Mouse (Mus musculus) heart, embryonic 13.5 days (tissue): ENCODE measurements at regions not wholly inside any gene's neighbourhood (a gene's known extent, or its start where the extent isn't known, plus 50 kb on each side); places are given as distances from the start of the nearest gene placed in this dataset.
A peak's percentile ranks its signal among the peaks of the same experiment; 100 is the strongest.

Experiments
- ATAC-seq: fragments of 200-750 bp; cut with Nextera tagmentation; 2 replicates; pipeline ENCODE4 v1.8.0; 2017; ENCODE audit warnings: moderate TSS enrichment; ENCODE audit not compliant: insufficient number of reproducible peaks, low FRiP score, low TSS enrichment; ENCODE audit errors: extremely low read depth
- H3K27ac ChIP-seq: fragments of 300-500 bp; sonication (generic); replicated peaks from 2 replicates; pipeline ENCODE4 v1.5.1; 2015; ENCODE audit warnings: moderate library complexity, mild to moderate bottlenecking, inconsistent platforms
- H3K27me3 ChIP-seq: fragments of 300-500 bp; sonication (generic); replicated peaks from 2 replicates; pipeline ENCODE4 v1.6.1; 2015; ENCODE audit warnings: mild to moderate bottlenecking, inconsistent platforms
- H3K36me3 ChIP-seq: fragments of 300-500 bp; sonication (generic); 2 replicates; pipeline ENCODE4 v1.6.1; 2015; ENCODE audit warnings: mild to moderate bottlenecking, inconsistent platforms
- H3K4me1 ChIP-seq: fragments of 300-500 bp; sonication (generic); 2 replicates; pipeline ENCODE4 v1.6.1; 2015; ENCODE audit warnings: inconsistent platforms
- H3K4me2 ChIP-seq: fragments of 300-500 bp; sonication (generic); 2 replicates; pipeline ENCODE4 v1.6.1; 2015; ENCODE audit warnings: inconsistent platforms, mild to moderate bottlenecking, moderate library complexity
- H3K4me3 ChIP-seq: fragments of 300-500 bp; sonication (generic); 2 replicates; pipeline ENCODE4 v1.5.1; 2015; ENCODE audit warnings: moderate library complexity, mild to moderate bottlenecking, inconsistent platforms
- H3K9ac ChIP-seq: fragments of 300-500 bp; sonication (generic); 2 replicates; pipeline ENCODE4 v1.6.1; 2015; ENCODE audit warnings: inconsistent platforms, mild to moderate bottlenecking, moderate library complexity
- H3K9me3 ChIP-seq: fragments of 300-500 bp; sonication (generic); 2 replicates; pipeline ENCODE4 v1.6.1; 2016; ENCODE audit warnings: inconsistent platforms
- WGBS: fragments of 180-500 bp; shearing (Covaris S2); methylation state at CpG from one replicate; pipeline ENCODE4 v1.1.7; 2015; ENCODE audit warnings: mixed read lengths; 5-methylcytosine and 5-hydroxymethylcytosine counted together

- 75% methylated on average over 5 of the region's 5 CpGs for WGBS
- H3K27me3 ChIP-seq = no peaks in the 10 kb centered on the region
- ATAC-seq = no peak
Measured at GRCm38 (mm10) chr15:25102727-25103126, 310.8 kb downstream of the Basp1 start.

GRCm38 (mm10) chr15:25093758-25094157, 319.8 kb downstream of the Basp1 start:
- 36% methylated on average over 6 of the region's 6 CpGs for WGBS
- Histone ChIP-seq H3K36me3 (no peaks in the 10 kb centered on the region), H3K27ac (no peak overlapping the region), H3K9me3 (no peaks in the 10 kb centered on the region), H3K4me3 (no peak overlapping the region), H3K9ac (no peak overlapping the region), H3K4me1 (no peaks in the 10 kb centered on the region), H3K4me2 (no peak overlapping the region), H3K27me3 (no peaks in the 10 kb centered on the region)
- ATAC-seq = no peak

More at GRCm38 (mm10) chr15:25102727-25103126, 310.8 kb downstream of the Basp1 start:
- Histone ChIP-seq H3K4me1 (no peaks in the 10 kb centered on the region), H3K4me2 (no peak overlapping the region), H3K4me3 (no peak overlapping the region), H3K9me3 (no peaks in the 10 kb centered on the region), H3K36me3 (no peaks in the 10 kb centered on the region), H3K9ac (no peak overlapping the region), H3K27ac (no peak overlapping the region)

DNA sequence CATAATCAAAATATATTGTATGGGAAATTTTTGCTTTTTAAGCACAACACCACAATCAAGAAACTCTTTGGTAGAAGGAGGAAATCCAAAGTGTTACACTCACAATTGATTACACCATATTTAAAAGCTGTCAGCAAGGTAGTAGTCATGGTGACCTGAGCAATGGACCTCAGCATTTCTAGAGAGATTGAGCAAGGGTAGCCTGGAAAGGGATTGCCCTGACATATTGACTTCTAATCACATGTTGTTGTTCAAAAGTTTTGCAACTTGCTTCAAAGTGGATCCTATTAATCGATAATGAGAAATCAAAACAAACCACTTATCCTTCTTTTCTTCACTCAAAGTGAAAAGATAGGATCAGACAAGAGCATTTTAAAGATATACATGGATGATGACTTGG, 343.9 kb downstream of the Basp1 start:
- Histone ChIP-seq H3K9me3 (no peaks in the 10 kb centered on the region), H3K4me3 (no peak overlapping the region), H3K27me3 (no peaks in the 10 kb centered on the region), H3K36me3 (no peaks in the 10 kb centered on the region), H3K4me2 (no peak overlapping the region), H3K4me1 (no peaks in the 10 kb centered on the region), H3K9ac (no peak overlapping the region), H3K27ac (no peak overlapping the region)
- 82% methylated on average over 1 of the region's 1 CpGs for WGBS
- no peak for ATAC-seq

- no peak overlapping the region for H3K9ac ChIP-seq
- no peaks in the 10 kb centered on the region for H3K9me3 ChIP-seq
- H3K4me2 ChIP-seq = no peak overlapping the region
- no peak overlapping the region for H3K27ac ChIP-seq
- no peaks in the 10 kb centered on the region for H3K27me3 ChIP-seq
- H3K36me3 ChIP-seq = no peaks in the 10 kb centered on the region
- H3K4me1 ChIP-seq = no peaks in the 10 kb centered on the region
- no peak for ATAC-seq
- H3K4me3 ChIP-seq = no peak overlapping the region
Measured at GRCm38 (mm10) chr15:25059347-25059746, 354.2 kb downstream of the Basp1 start.

DNA sequence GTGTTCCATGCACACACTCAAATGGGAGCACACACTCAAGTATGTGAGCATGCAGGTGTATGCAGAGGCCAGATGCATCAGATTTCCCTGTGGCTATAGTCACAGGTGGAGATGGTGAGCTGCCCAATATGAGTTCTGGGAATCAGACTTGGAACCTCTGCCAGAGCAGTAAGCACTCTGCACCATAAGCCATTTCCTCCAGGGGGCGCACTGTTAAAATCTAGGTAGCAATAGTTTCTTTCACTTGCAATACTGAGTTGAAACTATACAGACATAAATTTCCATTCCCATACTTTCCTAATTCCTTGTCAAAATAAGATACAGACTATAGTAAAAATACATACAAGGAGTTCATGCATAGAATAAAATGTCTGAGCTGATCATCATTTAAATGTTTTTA, 365.7 kb downstream of the Basp1 start:
- WGBS = 30% methylated on average over 1 of the region's 1 CpGs
- H3K9ac ChIP-seq = no peak overlapping the region
- no peaks in the 10 kb centered on the region for H3K27me3 ChIP-seq
- no peak for ATAC-seq
- no peak overlapping the region for H3K27ac ChIP-seq
- no peak overlapping the region for H3K4me3 ChIP-seq
- no peaks in the 10 kb centered on the region for H3K36me3 ChIP-seq
- no peak overlapping the region for H3K4me2 ChIP-seq
- H3K9me3 ChIP-seq = peaks cover 8% of the 10 kb centered on the region
- no peaks in the 10 kb centered on the region for H3K4me1 ChIP-seq

DNA sequence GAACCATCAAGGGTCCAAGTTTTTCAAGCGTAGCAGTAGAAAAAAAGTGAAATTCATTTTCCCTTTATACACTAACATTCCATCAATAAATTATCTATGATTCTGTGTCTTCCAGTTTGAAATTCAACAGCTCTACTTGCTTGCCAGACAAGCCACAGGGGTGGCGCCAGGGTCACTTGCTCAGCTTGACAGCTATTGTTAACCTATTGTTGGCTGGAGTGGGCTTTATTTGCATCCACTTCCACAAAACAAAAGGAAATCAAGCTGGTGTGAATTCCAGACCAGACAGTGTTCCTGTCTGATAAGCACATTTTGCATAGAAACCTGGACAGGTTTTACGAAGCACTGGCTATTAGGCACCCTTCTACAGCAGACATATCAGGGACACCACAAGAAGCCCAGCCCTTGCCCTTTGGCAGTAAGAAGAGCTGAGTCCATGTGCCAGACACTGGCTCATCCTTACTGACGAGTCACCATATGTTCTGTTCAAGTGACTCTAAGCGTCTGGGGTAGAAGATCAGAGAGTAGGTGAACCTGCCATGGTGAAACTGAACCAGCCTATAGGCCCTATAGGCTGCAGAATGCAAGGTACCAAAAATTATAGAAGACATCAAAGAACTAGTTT, 366.9 kb downstream of the Basp1 start:
- 59% methylated on average over 5 of the region's 5 CpGs for WGBS
- no peaks in the 10 kb centered on the region for H3K4me1 ChIP-seq
- H3K36me3 ChIP-seq = no peaks in the 10 kb centered on the region

DNA sequence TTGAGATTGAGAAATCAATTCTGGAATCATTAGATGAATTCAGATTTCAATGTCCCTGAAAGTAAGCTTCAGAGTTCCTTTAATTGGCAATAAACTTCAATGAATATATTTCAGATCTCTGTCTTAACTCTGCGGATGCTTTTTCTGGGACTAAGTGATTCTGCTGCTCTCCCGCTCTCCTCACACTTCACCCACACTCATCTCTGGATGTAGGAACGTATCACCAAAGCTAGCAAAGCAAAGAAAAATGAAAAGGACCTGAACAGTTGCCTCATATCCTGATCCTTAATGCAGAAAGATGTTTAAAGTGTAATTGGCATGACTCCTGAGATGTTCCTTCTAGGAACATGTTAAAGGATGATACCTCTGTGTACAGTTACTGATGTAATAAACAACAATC, 377.3 kb downstream of the Basp1 start:
- H3K27me3 ChIP-seq = no peaks in the 10 kb centered on the region
- no peaks in the 10 kb centered on the region for H3K36me3 ChIP-seq
- no peak for ATAC-seq
- H3K4me1 ChIP-seq = no peaks in the 10 kb centered on the region
- H3K9me3 ChIP-seq = no peaks in the 10 kb centered on the region
- 80% methylated on average over 3 of the region's 3 CpGs for WGBS
- H3K27ac ChIP-seq = no peak overlapping the region
- no peak overlapping the region for H3K4me3 ChIP-seq
- H3K9ac ChIP-seq = no peak overlapping the region
- no peak overlapping the region for H3K4me2 ChIP-seq

More for the DNA sequence above, 366.9 kb downstream of the Basp1 start:
- no peak for ATAC-seq
- H3K9me3 ChIP-seq = peaks cover 8% of the 10 kb centered on the region
- H3K4me2 ChIP-seq = no peak overlapping the region
- no peak overlapping the region for H3K9ac ChIP-seq
- H3K4me3 ChIP-seq = no peak overlapping the region
- H3K27ac ChIP-seq = no peak overlapping the region
- H3K27me3 ChIP-seq = no peaks in the 10 kb centered on the region

- no peak overlapping the region for H3K4me2 ChIP-seq
- no peak for ATAC-seq
- WGBS = 81% methylated on average over 8 of the region's 8 CpGs
Measured at GRCm38 (mm10) chr15:25027865-25028264, 385.7 kb downstream of the Basp1 start.

DNA sequence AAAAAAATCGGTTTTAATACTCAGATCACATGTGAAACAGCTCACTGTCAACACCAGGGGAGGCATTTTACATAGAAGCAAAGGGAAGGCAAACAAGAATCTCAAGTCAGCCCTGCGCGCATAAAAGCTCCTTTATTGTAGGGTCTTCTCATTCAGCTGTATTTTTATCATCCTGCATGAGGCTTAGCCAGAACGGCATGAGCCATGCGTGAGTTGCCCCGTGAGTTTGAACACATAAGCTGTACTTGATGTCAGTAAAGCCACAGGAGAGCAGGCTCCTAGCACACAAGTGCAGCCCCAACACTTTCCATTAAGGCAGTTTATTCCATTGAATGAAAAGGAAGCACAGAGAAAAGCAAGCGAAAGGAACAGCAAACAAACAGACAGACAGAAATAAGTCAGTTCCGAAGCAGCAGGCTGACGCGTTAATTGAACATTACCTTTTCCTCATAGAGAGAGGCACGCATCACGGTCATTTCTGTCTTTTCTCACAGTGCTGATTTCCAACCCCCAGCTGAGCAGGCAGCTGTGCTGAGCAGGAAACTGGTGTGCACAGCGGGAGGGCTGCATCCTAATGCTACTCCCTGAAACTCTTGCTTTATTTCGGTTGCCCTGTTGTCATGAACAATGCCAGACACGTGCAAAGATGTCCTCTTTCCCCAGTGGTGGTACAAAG, 386.6 kb downstream of the Basp1 start:
- Histone ChIP-seq H3K36me3 (no peaks in the 10 kb centered on the region), H3K9me3 (peaks cover 2% of the 10 kb centered on the region; the same call in 1 of the 2 replicates), H3K4me2 (peak overlapping the region; percentile 64), H3K4me1 (0 out of 2 replicates have a peak, but pooled peaks cover 3% of the 10 kb centered on the region), H3K27me3 (no peaks in the 10 kb centered on the region), H3K9ac (peak overlapping the region; percentile 25), H3K27ac (no peak overlapping the region), H3K4me3 (peak overlapping the region; percentile 36)
- WGBS = 8% methylated on average over 15 of the region's 15 CpGs
- ATAC-seq = no peak

More at GRCm38 (mm10) chr15:25027865-25028264, 385.7 kb downstream of the Basp1 start:
- Histone ChIP-seq H3K4me3 (no peak overlapping the region), H3K36me3 (no peaks in the 10 kb centered on the region), H3K27me3 (no peaks in the 10 kb centered on the region), H3K9ac (no peak overlapping the region), H3K27ac (no peak overlapping the region), H3K4me1 (0 out of 2 replicates have a peak, but pooled peaks cover 3% of the 10 kb centered on the region), H3K9me3 (peaks cover 2% of the 10 kb centered on the region; the same call in 1 of the 2 replicates)

DNA sequence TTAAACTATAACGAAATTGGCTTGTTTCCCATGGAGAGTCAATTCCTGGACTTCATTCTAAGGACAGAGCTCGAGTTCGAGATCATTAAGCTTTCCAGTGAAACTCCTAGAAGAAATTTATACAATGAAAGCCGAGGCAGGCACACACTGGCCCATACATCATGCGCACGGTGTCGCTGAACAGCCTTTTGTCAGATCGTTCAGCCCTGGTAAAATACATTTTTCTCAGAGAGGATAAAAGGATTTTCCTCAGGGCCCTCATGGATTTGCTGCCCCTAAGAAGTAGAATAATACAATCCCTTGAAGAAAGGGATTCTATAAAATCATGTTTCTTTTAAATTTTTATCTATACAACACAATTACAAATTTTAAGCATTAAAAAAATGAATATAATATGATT, 387.2 kb downstream of the Basp1 start:
- H3K36me3 ChIP-seq = no peaks in the 10 kb centered on the region
- 0 out of 2 replicates have a peak, but pooled peaks cover 3% of the 10 kb centered on the region for H3K4me1 ChIP-seq
- no peak overlapping the region for H3K4me3 ChIP-seq
- H3K27me3 ChIP-seq = no peaks in the 10 kb centered on the region
- no peak overlapping the region for H3K27ac ChIP-seq
- H3K4me2 ChIP-seq = no peak overlapping the region; the same call in 1 of the 2 replicates
- H3K9me3 ChIP-seq = peaks cover 2% of the 10 kb centered on the region; the same call in 1 of the 2 replicates
- no peak overlapping the region for H3K9ac ChIP-seq
- WGBS = 68% methylated on average over 8 of the region's 8 CpGs
- no peak for ATAC-seq

DNA sequence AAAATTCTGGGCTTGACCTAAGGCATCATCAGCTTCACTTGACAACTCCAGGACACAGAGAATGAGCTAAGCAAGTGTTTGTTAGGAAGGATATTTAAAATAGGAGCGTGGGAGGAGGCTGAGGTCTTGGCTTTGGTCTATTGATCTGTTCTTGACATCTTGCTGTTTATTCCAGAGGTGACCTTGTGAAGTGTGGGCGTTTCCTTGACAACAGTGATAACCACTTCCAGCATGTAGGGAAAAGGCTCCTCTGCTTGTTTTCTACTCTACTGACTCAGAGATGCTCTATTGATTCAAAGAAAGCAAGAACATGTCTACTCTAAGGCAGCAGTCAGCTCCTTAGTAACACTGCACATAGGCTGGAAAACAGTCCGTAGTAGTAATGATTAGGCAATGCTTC, 392.6 kb downstream of the Basp1 start:
- no peak for ATAC-seq
- Histone ChIP-seq H3K9ac (no peak overlapping the region), H3K4me2 (no peak overlapping the region), H3K27me3 (no peaks in the 10 kb centered on the region), H3K4me1 (no peaks in the 10 kb centered on the region), H3K27ac (no peak overlapping the region), H3K9me3 (peaks cover 2% of the 10 kb centered on the region; the same call in 1 of the 2 replicates), H3K36me3 (no peaks in the 10 kb centered on the region), H3K4me3 (no peak overlapping the region)
- WGBS = 47% methylated on average over 3 of the region's 3 CpGs
